Mouse (Mus musculus) heart, embryonic 11.5 days (tissue): Measurements from ENCODE around the gene Trim69. TPM values are rescaled to one million over a fixed set of nuclear protein-coding genes. Genes with fewer than 3 reads are reported as not detected.

Experiments used
- ATAC-seq: fragments of 200-750 bp; cut with Nextera tagmentation; replicated peaks from 2 replicates; pipeline ENCODE4 v1.8.0; 2017; ENCODE audit warnings: moderate library complexity; ENCODE audit not compliant: insufficient number of reproducible peaks, low FRiP score, low TSS enrichment
- H3K27ac ChIP-seq: fragments of 300-500 bp; sonication (generic); 2 replicates; pipeline ENCODE4 v1.5.1; 2014; ENCODE audit warnings: mild to moderate bottlenecking, low read depth, low read length
- H3K27me3 ChIP-seq: fragments of 300-500 bp; sonication (generic); 2 replicates; pipeline ENCODE4 v1.6.1; 2014; ENCODE audit warnings: mild to moderate bottlenecking, low read length, mixed read lengths; ENCODE audit not compliant: control insufficient read depth, insufficient read depth
- H3K36me3 ChIP-seq: fragments of 300-500 bp; sonication (generic); 2 replicates; pipeline ENCODE4 v1.6.1; 2014; ENCODE audit warnings: mild to moderate bottlenecking, low read length, moderate library complexity, mixed read lengths; ENCODE audit not compliant: control insufficient read depth, insufficient read depth
- H3K4me1 ChIP-seq: fragments of 300-500 bp; sonication (generic); 2 replicates; pipeline ENCODE4 v1.6.1; 2014; ENCODE audit warnings: low read length; ENCODE audit not compliant: control insufficient read depth, insufficient read depth
- H3K4me2 ChIP-seq: fragments of 300-500 bp; sonication (generic); 2 replicates; pipeline ENCODE4 v1.6.1; 2014; ENCODE audit warnings: mild to moderate bottlenecking, moderate library complexity
- H3K4me3 ChIP-seq: fragments of 300-500 bp; sonication (generic); 2 replicates; pipeline ENCODE4 v1.5.1; 2014; ENCODE audit warnings: low read depth, low read length
- H3K9ac ChIP-seq: fragments of 300-500 bp; sonication (generic); 2 replicates; pipeline ENCODE4 v1.6.1; 2014; ENCODE audit warnings: mild to moderate bottlenecking, low read depth, low read length, moderate library complexity
- H3K9me3 ChIP-seq: fragments of 300-500 bp; sonication (generic); replicated peaks from 2 replicates; pipeline ENCODE4 v1.6.1; 2016; ENCODE audit warnings: low read length; ENCODE audit not compliant: control insufficient read depth
- WGBS: fragments of 180-500 bp; shearing (Covaris S2); extraction: QIAGEN DNeasy Blood & Tissue Kit; methylation state at CpG from one replicate; pipeline ENCODE4 v1.1.7; 2014; ENCODE audit not compliant: insufficient replicate concordance; 5-methylcytosine and 5-hydroxymethylcytosine counted together
- polyA plus RNA-seq: library from polyadenylated mRNA; unstranded; fragments of >200 nt; fragmentation: Nextera tagmentation; extraction: Ambion mirVana; gene quantifications from 2 replicates; pipeline ENCODE4 v1.2.1, GENCODE M21; 2014

Gene Trim69
- polyA plus RNA-seq, 1 experiment from 2014 or later, result 0.14 TPM

DNA sequence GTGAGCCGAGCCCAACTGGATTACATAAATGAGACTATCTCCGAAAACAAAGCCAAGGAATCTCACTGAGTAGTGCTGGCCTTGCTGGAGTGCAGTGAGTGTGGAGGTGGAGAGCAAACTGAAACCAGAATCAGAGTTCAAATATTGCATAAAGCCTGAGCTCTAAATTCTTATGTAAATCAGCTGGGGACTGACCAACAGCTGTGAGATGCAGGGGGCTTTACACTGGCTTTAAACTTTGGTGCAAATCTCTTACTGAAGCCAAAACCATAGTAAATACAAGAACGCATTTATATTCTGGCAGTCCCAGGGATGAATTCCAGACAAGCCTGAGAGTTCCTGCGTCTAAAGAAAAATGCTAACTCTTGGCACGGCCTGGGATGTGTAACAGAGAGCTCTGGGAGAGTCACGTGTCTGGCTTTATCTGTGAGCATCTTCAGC is 2.1 kb upstream of the Trim69 start:
- Histone ChIP-seq H3K4me2 (no peak overlapping the region), H3K36me3 (no peaks in the 10 kb centered on the region), H3K4me3 (no peak overlapping the region), H3K27ac (no peak overlapping the region), H3K27me3 (no peaks in the 10 kb centered on the region), H3K4me1 (0 out of 2 replicates have a peak, but pooled peaks cover 4% of the 10 kb centered on the region), H3K9me3 (no peaks in the 10 kb centered on the region), H3K9ac (no peak overlapping the region)
- WGBS, result 49% methylated on average over 6 of the region's 6 CpGs
- no peak for ATAC-seq

DNA sequence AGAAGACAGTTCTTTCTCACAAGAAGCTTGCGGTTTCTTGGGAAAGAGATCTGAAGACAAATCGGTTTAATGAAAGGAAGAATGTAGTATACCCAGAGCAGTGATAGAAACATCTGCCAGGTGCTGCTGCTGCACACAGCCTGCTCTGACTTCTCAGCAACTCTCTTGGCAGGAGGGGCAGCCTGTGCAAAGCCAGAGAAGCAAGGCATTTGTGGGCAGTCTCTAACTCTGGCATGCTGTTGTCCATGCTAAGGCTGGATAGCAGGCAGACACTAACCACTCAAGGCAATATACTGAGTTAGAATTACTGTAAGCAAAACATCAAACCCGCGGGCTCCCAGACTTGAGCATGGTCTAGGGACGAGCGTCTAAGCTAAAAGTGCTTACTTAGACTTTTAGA is 833 bp upstream of the Trim69 start:
- 82% methylated on average over 6 of the region's 6 CpGs for WGBS
- H3K27me3 ChIP-seq, result no peaks in the 10 kb centered on the region
- H3K36me3 ChIP-seq, result no peaks in the 10 kb centered on the region
- H3K27ac ChIP-seq, result no peak overlapping the region
- ATAC-seq, result no peak
- H3K4me3 ChIP-seq, result no peak overlapping the region
- H3K4me2 ChIP-seq, result no peak overlapping the region
- no peaks in the 10 kb centered on the region for H3K9me3 ChIP-seq
- H3K9ac ChIP-seq, result no peak overlapping the region
- 0 out of 2 replicates have a peak, but pooled peaks cover 4% of the 10 kb centered on the region for H3K4me1 ChIP-seq

DNA sequence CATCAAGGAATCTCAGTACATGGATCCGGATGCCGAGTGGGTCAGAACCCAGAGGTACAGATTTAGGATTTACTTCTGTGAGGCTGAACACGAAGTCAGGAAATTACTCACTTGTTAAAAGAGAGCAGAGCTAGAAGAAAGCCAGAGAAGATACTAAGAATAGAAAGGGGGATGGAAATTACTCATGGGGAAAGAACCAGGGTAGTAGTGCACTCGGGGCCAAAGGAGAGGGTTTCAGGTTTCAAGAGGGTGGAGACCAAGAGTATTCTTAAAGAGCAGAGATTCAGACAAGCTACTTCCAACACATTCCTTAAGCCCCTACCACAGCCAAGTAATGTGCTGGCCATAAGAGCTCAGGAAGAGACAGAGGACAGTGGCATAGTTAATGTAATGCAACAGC is 1.0 kb downstream of the Trim69 start:
- H3K9ac ChIP-seq, result no peak overlapping the region
- no peak overlapping the region for H3K4me3 ChIP-seq
- H3K9me3 ChIP-seq, result no peaks in the 10 kb centered on the region
- 19% methylated on average over 4 of the region's 4 CpGs for WGBS
- H3K4me1 ChIP-seq, result 0 out of 2 replicates have a peak, but pooled peaks cover 4% of the 10 kb centered on the region
- peak overlapping the region; percentile 30; the same call in 1 of the 2 replicates for H3K27ac ChIP-seq
- no peak overlapping the region for H3K4me2 ChIP-seq
- H3K27me3 ChIP-seq, result no peaks in the 10 kb centered on the region
- ATAC-seq, result no peak
- H3K36me3 ChIP-seq, result no peaks in the 10 kb centered on the region

DNA sequence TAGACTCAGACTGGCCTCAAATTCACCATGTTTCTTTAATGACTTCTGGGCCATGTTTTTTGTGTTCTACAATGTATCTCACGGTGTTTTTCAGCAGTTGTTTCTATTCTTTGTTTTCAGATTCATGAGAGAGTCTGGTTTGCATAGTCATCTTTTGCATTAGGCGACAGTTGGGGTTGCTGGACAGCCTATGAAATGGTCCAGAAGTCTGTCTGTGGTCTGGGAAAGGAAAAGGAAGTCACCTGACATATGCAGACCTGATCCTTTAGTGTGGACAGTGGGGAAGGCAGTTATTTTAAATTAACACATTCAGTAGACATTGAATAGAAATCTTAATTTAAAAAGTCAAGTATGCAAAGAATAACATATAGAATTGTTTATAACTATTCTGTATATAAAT is 2.0 kb downstream of the Trim69 start:
- WGBS, result 79% methylated on average over 2 of the region's 2 CpGs
- Histone ChIP-seq H3K9me3 (no peaks in the 10 kb centered on the region), H3K9ac (no peak overlapping the region), H3K27me3 (no peaks in the 10 kb centered on the region), H3K36me3 (no peaks in the 10 kb centered on the region), H3K4me1 (0 out of 2 replicates have a peak, but pooled peaks cover 4% of the 10 kb centered on the region), H3K4me3 (no peak overlapping the region), H3K27ac (no peak overlapping the region), H3K4me2 (no peak overlapping the region)
- no peak for ATAC-seq

DNA sequence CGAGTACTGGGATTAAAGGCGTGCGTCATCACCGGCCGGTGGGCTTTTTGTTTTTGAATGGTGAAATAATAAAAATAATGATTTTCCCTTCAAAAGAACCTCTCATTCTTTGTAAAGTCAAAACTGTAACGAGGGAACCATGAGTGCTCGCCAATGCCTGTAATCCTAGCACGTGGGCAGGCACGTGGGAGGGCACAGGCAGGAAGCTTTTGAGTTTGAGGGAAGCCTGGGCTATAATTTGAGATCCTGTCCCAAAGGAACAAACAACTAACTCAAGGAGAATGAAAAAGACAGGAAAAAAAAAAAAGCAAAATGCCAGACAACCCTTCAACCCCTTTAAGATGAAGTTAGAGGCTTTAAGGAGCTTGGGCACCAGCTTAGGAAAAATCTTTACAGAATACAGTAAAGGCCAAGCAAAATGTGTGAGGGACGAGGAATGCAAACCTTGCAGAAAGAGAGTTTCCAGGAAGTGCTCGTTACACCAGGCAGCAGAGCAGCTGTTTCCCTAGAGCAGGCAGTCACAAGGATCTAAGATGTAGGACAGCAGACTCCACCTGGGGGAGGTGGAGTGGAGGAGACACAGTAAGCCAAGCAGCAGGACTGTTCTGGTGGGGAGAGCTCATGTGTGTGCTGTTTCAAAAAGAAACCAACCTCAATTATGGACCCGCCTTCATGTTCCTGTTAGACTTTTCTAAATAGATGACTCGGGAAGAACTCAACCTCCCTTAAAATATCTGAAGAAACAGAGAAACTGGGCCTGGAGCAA is 3.1 kb downstream of the Trim69 start:
- H3K4me2 ChIP-seq, result no peak overlapping the region
- WGBS, result 73% methylated on average over 13 of the region's 13 CpGs
- no peaks in the 10 kb centered on the region for H3K36me3 ChIP-seq
- no peak overlapping the region for H3K27ac ChIP-seq
- no peak overlapping the region for H3K4me3 ChIP-seq
- H3K9ac ChIP-seq, result no peak overlapping the region
- H3K9me3 ChIP-seq, result no peaks in the 10 kb centered on the region
- H3K27me3 ChIP-seq, result no peaks in the 10 kb centered on the region
- ATAC-seq, result no peak; the same call in 1 of the 2 replicates
- 0 out of 2 replicates have a peak, but pooled peaks cover 3% of the 10 kb centered on the region for H3K4me1 ChIP-seq

DNA sequence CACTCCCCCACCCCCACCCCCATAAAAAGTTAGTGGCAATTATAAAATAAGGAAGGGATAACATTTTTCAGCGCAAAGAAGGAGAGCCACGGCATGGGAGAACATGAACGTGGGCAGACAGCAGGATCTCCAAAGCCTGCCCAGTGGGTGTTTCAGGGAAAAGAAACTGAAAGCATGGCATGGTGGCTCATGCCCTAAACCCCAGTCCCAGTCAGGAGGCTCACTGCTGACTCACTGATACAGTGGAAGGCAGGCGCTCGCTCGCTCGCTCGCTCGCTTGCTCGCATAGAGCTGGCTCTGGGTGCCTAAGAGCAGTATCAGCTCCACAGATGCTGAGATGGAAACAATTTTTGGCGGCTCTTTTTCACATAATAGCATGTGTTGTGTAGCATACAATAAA is 3.8 kb downstream of the Trim69 start:
- Histone ChIP-seq H3K9ac (no peak overlapping the region), H3K27ac (no peak overlapping the region), H3K36me3 (no peaks in the 10 kb centered on the region), H3K4me1 (no peaks in the 10 kb centered on the region), H3K27me3 (no peaks in the 10 kb centered on the region), H3K4me3 (no peak overlapping the region), H3K4me2 (no peak overlapping the region), H3K9me3 (no peaks in the 10 kb centered on the region)
- WGBS, result 71% methylated on average over 11 of the region's 11 CpGs
- ATAC-seq, result no peak

DNA sequence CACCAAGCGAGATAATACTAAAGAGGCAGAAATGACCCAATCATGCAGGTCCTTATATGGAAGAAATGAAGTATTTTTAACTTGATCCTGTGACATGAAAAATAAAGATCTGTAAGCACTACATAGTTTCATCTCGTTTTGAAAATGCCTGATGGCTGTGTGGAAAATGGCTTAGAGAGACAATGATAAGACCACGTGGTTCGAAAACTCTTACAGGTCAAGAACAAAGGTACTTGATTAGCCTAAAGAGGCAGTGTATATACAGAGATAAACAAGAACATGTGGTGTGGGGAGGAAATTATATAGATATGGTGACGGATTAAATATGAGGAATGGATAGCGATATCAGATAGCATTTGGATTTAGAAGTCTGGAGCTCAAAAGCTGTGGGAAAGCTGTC is 10.8 kb downstream of the Trim69 start:
- H3K36me3 ChIP-seq, result no peaks in the 10 kb centered on the region
- WGBS, result 67% methylated on average over 6 of the region's 6 CpGs
- H3K4me1 ChIP-seq, result no peaks in the 10 kb centered on the region
- no peak overlapping the region for H3K4me3 ChIP-seq
- H3K27ac ChIP-seq, result no peak overlapping the region
- no peak for ATAC-seq
- H3K4me2 ChIP-seq, result no peak overlapping the region
- H3K27me3 ChIP-seq, result no peaks in the 10 kb centered on the region
- no peak overlapping the region for H3K9ac ChIP-seq
- H3K9me3 ChIP-seq, result no peaks in the 10 kb centered on the region

DNA sequence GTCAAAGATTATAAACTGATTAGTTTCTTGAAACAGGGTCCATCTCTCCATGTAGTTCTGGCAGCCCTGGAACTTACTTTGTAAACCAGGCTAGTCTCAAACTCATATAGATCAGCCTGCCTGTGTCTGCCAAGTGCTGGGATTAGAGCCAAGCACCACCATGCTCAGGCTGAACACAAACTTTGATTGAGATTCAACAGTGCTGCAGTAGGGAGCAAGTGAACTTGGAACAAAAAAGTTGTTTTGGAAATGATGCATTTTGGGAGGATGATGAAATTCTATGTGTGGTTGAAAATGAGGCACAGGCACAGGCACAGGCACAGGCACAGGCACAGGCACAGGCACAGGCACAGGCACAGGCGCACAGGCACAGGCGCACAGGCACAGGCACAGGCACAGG is 11.7 kb downstream of the Trim69 start:
- Histone ChIP-seq H3K4me1 (no peaks in the 10 kb centered on the region), H3K4me2 (no peak overlapping the region), H3K4me3 (no peak overlapping the region), H3K27ac (no peak overlapping the region), H3K9me3 (no peaks in the 10 kb centered on the region), H3K27me3 (no peaks in the 10 kb centered on the region), H3K9ac (no peak overlapping the region), H3K36me3 (no peaks in the 10 kb centered on the region)
- 93% methylated on average over 2 of the region's 2 CpGs for WGBS
- no peak for ATAC-seq
